Mouse (Mus musculus): ENCODE measurements at regions not wholly inside any gene's neighbourhood (a gene's known extent, or its start where the extent isn't known, plus 50 kb on each side); places are given as distances from the start of the nearest gene placed in this dataset.
A peak's percentile ranks its signal among the peaks of the same experiment; 100 is the strongest.

GRCm38 (mm10) chr2:72674856-72675440 lies 199.0 kb downstream of the Cdca7 start:
- no peak for DNase-seq

- DNase-seq: no peak
Observed at GRCm38 (mm10) chr2:72677731-72678130, 201.8 kb downstream of the Cdca7 start.

- no peak for DNase-seq
Observed at GRCm38 (mm10) chr2:72688031-72688430, 212.1 kb downstream of the Cdca7 start.

GRCm38 (mm10) chr2:72701081-72701480 lies 225.1 kb downstream of the Cdca7 start:
- DNase-seq: no peak

- no peak for DNase-seq
Observed at GRCm38 (mm10) chr2:72703238-72703637, 227.3 kb downstream of the Cdca7 start.

- no peak for DNase-seq
Observed at GRCm38 (mm10) chr2:72707676-72708659, 232.0 kb downstream of the Cdca7 start.

GRCm38 (mm10) chr2:72716931-72717330 lies 241.0 kb downstream of the Cdca7 start:
- no peak for DNase-seq

GRCm38 (mm10) chr2:72728699-72729098 lies 251.5 kb downstream of the Sp3 start:
- DNase-seq: peak; percentile 73

- peak; percentile 24 for DNase-seq
Observed at GRCm38 (mm10) chr2:72733371-72733770, 246.9 kb downstream of the Sp3 start.

- DNase-seq: no peak
Observed at GRCm38 (mm10) chr2:72735035-72735434, 245.2 kb downstream of the Sp3 start.

- DNase-seq: no peak
Observed at GRCm38 (mm10) chr2:72736685-72737084, 243.6 kb downstream of the Sp3 start.

- peak; percentile 81 for DNase-seq
Observed at GRCm38 (mm10) chr2:72740391-72741361, 239.6 kb downstream of the Sp3 start.

- DNase-seq: no peak
Observed at GRCm38 (mm10) chr2:72741746-72742145, 238.5 kb downstream of the Sp3 start.

GRCm38 (mm10) chr2:72743651-72744050 lies 236.6 kb downstream of the Sp3 start:
- DNase-seq: no peak

- DNase-seq: no peak
Observed at GRCm38 (mm10) chr2:72744901-72745300, 235.3 kb downstream of the Sp3 start.

GRCm38 (mm10) chr2:72746476-72747215 lies 233.6 kb downstream of the Sp3 start:
- DNase-seq: peak; percentile 18

GRCm38 (mm10) chr2:72747299-72747698 lies 232.9 kb downstream of the Sp3 start:
- DNase-seq: no peak

GRCm38 (mm10) chr2:72749495-72749894 lies 230.8 kb downstream of the Sp3 start:
- no peak for DNase-seq

GRCm38 (mm10) chr2:72751441-72751840 lies 228.8 kb downstream of the Sp3 start:
- DNase-seq: no peak

- no peak for DNase-seq
Observed at GRCm38 (mm10) chr2:72752624-72753176, 227.5 kb downstream of the Sp3 start.

- no peak for DNase-seq
Observed at GRCm38 (mm10) chr2:72753788-72754713, 226.2 kb downstream of the Sp3 start.
